Mouse (Mus musculus) Patski (cell line): Measurements from ENCODE around the gene BC067074. TPM values are rescaled to one million over a fixed set of nuclear protein-coding genes. Genes with fewer than 3 reads are reported as not detected.
"Not testable (repeated sequence)": the region's sequence is repeated elsewhere in the genome, so short reads cannot be mapped to it uniquely, and the experiment has no call there.

ENCODE experiments used
- ATAC-seq: fragments of 100-300 bp; one replicate; pipeline ENCODE4 v1.8.0; 2021
- CTCF ChIA-PET: fragments of 350-600 bp; sonication (Branson Sonifier 250); formaldehyde crosslinking; loops from one replicate; lab custom pipeline; 2022; ENCODE audit warnings: inconsistent platforms; lab: Charles Lee
- POLR2A ChIA-PET: fragments of 350-600 bp; sonication (Branson Sonifier 250); formaldehyde crosslinking; loops from one replicate; lab custom pipeline; 2022; ENCODE audit warnings: antibody characterized with exemption, inconsistent platforms; lab: Charles Lee
- DNase-seq: peaks from one replicate; pipeline ENCODE4 v3.0.0-alpha.2; 2011; ENCODE audit warnings: low read depth, low spot score
- H3K27me3 ChIP-seq: fragments of 371-371 bp; one replicate; pipeline ENCODE4 v1.5.1; 2021
- CTCF ChIP-seq: fragments of 100-300 bp; IDR thresholded peaks from one replicate; pipeline ENCODE4 v1.5.1; 2021
- in situ Hi-C: fragments of 300-500 bp; cut with MboI; formaldehyde crosslinking; loops from 3 replicates; pipeline ENCODE4 v1.11.1; 2018; ENCODE audit warnings: low pct_unique_long_range_greater_than_20kb, mixed read lengths
- polyA plus RNA-seq: library from polyadenylated mRNA; unstranded; gene quantifications from one replicate; pipeline ENCODE4 v1.2.3, GENCODE M21; 2021

Gene BC067074
- polyA plus RNA-seq, 1 experiment from 2014 or later = 0.08 TPM

DNA sequence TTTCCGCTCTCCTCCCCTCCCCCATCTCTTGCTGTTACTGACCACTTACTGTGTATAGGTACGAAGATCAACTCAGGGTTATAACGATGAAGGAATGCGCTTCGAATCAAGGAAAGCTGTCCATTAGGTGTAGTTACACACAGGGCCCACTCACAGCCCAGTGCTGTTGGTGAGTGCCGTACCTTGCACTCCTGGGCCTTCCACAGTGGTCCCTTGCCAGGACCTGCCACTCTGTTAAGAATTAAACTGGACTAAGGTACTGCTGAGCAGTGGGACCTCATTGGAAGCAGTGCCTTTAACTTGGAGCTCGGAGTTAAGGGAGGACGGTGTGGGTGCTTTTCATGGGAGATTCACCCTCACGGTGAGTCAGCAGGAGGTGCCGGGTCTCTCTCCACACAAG, 76.7 kb downstream of the BC067074 start:
- TF ChIP-seq CTCF = no peak
- ATAC-seq (no peak), DNase-seq (no peak)
- CTCF ChIA-PET = interaction anchor here (1.2 to 2.2 kb wide), 2 partner anchors 11 to 15 kb away, joined by 3 to 14 read pairs; no protein-coding TSS in a partner anchor
- H3K27me3 ChIP-seq = no peaks in the 10 kb centered on the region
- POLR2A ChIA-PET = no interaction called here
- in situ Hi-C loops = no loop called here

GRCm38 (mm10) chr13:113373291-113374083, 80.5 kb downstream of the BC067074 start:
- TF ChIP-seq CTCF = no peak
- DNase-seq = no peak
- ChIA-PET POLR2A (no interaction called here), CTCF (interaction anchor here (0.8 kb wide), 1 partner anchor 12 kb away, joined by 3 read pairs; no protein-coding TSS in a partner anchor)
- no peaks in the 10 kb centered on the region for H3K27me3 ChIP-seq
- in situ Hi-C loops = no loop called here
- ATAC-seq = no peak

DNA sequence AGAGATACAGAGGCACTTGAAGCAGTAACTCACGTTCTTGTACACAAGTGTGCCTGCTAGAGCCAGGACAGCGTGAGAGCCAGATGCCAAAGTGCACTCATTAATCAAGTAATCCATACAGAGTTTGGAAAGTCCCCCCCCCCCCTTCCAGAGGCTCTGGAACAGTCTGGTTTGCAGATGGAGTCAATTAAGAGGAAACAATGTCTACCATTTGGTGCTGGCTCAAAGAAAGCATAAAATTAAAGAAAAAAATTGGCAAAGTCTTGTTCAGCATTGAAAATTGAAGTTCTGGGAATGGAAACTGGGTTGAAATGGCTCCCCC, 81.1 kb downstream of the BC067074 start:
- DNase-seq = no peak
- in situ Hi-C loops = no loop called here
- no peak for TF ChIP-seq CTCF
- ATAC-seq = no peak
- ChIA-PET POLR2A (no interaction called here), CTCF (no interaction called here)
- no peaks in the 10 kb centered on the region for H3K27me3 ChIP-seq

- no peak for TF ChIP-seq CTCF
- in situ Hi-C loops = no loop called here
- ChIA-PET CTCF (no interaction called here), POLR2A (no interaction called here)
- H3K27me3 ChIP-seq = no peaks in the 10 kb centered on the region
- DNase-seq (no peak), ATAC-seq (no peak)
These were observed 84.7 kb downstream of the BC067074 start for GRCm38 (mm10) chr13:113377631-113378030.

DNA sequence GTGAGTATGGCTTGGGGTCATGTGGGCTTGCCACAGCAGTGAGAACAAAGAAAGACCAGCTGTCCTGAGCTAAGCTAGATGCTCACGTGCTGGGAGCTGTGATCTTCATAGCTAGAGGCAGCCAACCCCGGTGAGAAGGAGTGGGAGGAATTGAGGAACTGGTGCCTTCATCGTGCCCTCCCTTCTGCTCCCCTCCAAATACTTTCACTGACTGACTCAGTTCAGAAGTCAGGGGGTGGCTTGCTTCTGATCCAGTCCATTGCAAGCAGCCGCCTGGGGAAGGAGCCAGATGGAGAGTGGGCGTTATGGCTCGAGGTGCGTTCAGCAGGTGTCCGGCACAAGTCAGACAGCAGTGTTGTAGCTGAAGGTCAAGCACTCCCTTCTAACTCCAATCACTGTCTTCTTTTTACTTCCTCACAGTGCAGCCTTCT, 86.0 kb downstream of the BC067074 start:
- CTCF ChIA-PET = interaction anchor here (3.7 kb wide), 1 partner anchor 9 kb away, joined by 14 read pairs; no protein-coding TSS in a partner anchor
- POLR2A ChIA-PET = no interaction called here
- in situ Hi-C loops = no loop called here
- no peak for DNase-seq
- no peak for ATAC-seq
- no peak for TF ChIP-seq CTCF
- H3K27me3 ChIP-seq = no peaks in the 10 kb centered on the region

GRCm38 (mm10) chr13:113379766-113380309, 86.9 kb downstream of the BC067074 start:
- no peaks in the 10 kb centered on the region for H3K27me3 ChIP-seq
- DNase-seq (no peak), ATAC-seq (no peak)
- POLR2A ChIA-PET = no interaction called here
- CTCF ChIA-PET = interaction anchor here (1.0 to 3.7 kb wide), 2 partner anchors 10 to 16 kb away, joined by 3 to 14 read pairs; no protein-coding TSS in a partner anchor
- in situ Hi-C loops = no loop called here
- TF ChIP-seq CTCF = no peak

DNA sequence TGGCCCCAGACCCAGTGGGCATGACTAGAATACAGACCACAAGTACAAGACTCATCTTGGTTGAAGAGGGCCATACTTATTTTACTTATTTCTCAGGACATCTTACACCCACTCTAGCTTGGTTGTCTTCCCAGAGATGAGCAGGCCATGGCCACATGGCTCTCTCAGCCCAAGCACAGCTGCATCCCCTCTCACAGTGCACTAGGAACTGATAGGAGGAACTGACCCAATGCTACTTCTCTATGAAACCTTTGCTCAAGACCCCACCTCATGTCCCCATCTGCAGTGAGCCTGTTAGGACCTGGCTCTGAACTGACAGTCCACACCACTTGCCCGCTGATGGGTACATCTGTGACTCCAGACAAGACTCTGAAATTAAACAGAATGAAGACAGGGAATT, 88.8 kb downstream of the BC067074 start:
- no peak for DNase-seq
- no peaks in the 10 kb centered on the region for H3K27me3 ChIP-seq
- CTCF ChIA-PET = interaction anchor here (3.7 kb wide), 1 partner anchor 12 kb away, joined by 14 read pairs; no protein-coding TSS in a partner anchor
- in situ Hi-C loops = no loop called here
- ATAC-seq = no peak
- POLR2A ChIA-PET = no interaction called here
- no peak for TF ChIP-seq CTCF

GRCm38 (mm10) chr13:113382201-113382600, 89.2 kb downstream of the BC067074 start:
- ATAC-seq = no peak
- TF ChIP-seq CTCF = no peak
- ChIA-PET POLR2A (no interaction called here), CTCF (interaction anchor here (3.7 kb wide), 1 partner anchor 12 kb away, joined by 14 read pairs; no protein-coding TSS in a partner anchor)
- in situ Hi-C loops = no loop called here
- H3K27me3 ChIP-seq = no peaks in the 10 kb centered on the region
- DNase-seq = no peak

DNA sequence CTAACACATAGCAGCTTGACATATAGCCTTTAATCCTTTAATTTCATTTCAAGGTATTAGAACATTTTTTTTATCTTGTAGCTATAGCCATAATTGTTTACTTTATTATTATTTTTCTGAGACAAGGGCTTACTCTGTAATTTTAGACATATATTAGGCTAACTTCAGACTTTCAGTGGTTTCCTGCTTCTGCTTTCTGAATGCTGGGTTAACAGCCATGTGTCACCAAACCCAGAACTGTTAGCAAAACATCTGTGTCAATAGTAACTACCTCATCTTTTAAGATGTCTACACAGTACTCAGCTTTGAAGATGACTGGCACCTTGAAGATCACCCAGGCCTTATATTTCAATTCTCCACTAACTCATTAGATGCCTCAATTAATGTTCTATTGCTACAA, 89.8 kb downstream of the BC067074 start:
- in situ Hi-C loops, POLR2A ChIA-PET, DNase-seq, ATAC-seq, H3K27me3 ChIP-seq, CTCF ChIA-PET: not testable (repeated sequence)

- no peaks in the 10 kb centered on the region for H3K27me3 ChIP-seq
- POLR2A ChIA-PET = no interaction called here
- DNase-seq (no peak), ATAC-seq (no peak)
- in situ Hi-C loops = no loop called here
- CTCF ChIA-PET = no interaction called here
- no peak for TF ChIP-seq CTCF
These were observed 100.4 kb downstream of the BC067074 start for GRCm38 (mm10) chr13:113393386-113393785.

DNA sequence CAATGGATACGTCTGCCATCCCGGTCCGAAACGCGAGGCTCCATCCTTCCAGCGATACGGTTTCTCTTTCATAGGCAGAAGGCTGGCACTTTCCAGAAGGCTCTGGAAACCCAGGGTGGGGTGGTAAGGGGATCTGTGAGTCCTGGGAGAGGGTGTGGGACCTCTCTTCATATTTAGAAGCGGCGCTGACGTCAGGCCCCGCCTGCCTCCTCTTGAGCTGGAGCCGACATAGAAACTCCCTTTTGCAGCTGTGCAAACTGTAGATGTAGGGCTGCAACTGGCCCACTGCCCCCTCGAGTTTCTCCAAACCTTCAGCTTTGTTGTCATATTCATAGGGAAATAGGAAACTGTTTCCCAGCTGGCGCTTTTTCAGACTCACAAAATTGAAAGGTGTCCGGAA, 101.6 kb downstream of the BC067074 start:
- no peaks in the 10 kb centered on the region for H3K27me3 ChIP-seq
- POLR2A ChIA-PET = no interaction called here
- no peak for TF ChIP-seq CTCF
- CTCF ChIA-PET = no interaction called here
- in situ Hi-C loops = no loop called here
- ATAC-seq (no peak), DNase-seq (no peak)
